Mouse (Mus musculus) lung, postnatal 10 days (tissue): ENCODE measurements around the gene Prm2.

ENCODE experiments used
- DNase-seq: peaks from one replicate; pipeline ENCODE4 v3.0.0; 2021

The Prm2 gene

DNA sequence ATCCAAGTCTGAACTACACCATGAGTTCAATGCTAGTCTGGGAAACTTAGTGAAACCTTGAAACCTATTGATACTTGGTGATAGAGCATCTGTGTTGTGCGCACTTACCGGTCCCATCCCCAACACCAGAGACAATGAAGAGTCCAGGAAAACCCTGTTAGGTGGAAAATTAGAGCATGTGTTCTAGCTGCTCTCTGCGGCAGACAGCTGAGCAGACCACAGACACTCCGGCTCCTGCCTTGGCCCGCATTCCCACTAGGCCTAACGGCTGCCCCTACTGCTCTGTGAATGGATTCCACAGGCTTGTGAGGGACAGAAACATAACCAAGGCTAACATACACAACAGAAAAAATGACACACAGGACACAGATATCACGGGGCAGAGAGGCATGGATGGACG, 22.4 kb downstream of the Prm2 start:
- no peak for DNase-seq

GRCm38 (mm10) chr16:10771769-10772510, 24.0 kb downstream of the Prm2 start:
- DNase-seq = no peak

- DNase-seq = no peak
Measured at GRCm38 (mm10) chr16:10770531-10771325, 25.2 kb downstream of the Prm2 start.

DNA sequence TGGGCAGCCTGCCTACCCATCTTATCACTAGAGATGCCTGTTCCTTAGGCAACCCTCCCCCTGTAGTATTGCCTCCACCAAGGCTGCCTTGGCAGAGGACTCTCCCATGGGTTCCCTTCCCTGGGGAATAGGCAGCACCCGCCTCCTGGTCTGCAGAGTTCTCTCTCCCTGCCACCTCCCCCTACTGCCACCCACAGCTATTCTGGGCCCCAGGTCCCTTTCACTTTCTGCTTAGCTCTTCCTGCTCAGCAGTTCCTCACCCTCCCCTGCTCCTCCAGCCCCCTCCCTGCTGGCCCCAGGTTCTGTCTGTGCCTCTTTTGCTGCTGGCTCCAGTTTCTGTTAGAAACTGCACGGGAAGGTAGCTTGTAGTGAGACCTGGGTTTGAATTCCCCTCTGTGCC, 26.3 kb downstream of the Prm2 start:
- DNase-seq = no peak

DNA sequence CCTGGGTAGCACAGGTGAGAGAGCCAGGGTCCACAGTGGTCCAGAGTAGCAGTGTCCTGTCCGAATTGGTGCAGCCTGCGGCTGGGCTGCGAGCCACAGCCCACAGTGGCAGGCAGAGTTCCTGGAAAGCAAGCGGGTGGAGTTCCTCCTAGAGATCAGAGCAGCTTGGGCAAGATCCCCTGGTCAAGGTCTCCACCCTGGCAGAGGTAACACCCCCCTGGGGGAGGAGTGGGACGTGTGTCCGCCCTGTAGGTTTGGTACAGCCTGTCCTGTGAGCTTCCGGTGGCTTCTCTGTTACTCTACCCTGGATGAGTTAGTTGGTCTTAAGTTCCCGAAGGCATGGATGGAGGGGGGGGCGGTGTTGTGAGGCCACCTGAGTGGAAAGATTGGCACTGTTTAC, 27.1 kb downstream of the Prm2 start:
- no peak for DNase-seq

GRCm38 (mm10) chr16:10767158-10767557, 28.8 kb downstream of the Prm2 start:
- DNase-seq = peak; percentile 89

DNA sequence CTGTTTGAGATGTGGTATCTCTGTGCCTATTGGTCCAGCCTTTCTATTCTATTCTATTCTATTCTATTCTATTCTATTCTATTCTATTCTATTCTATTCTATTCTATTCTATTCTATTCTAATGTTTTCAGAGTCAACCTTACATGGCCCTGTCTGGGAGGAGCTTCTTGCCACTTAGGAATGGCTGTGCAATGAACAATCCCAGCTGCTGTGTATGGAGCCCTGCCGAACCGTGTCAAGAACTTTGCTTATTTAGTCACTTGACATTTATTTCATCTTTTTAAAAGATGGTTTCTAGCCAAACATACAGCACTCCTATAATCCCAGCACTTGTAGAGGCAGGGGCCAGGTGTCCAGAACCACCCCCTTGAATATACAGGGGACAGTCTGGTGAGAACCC, 31.6 kb downstream of the Prm2 start:
- DNase-seq = peak; percentile 69

GRCm38 (mm10) chr16:10763540-10764264, 32.2 kb downstream of the Prm2 start:
- DNase-seq = no peak

GRCm38 (mm10) chr16:10762569-10763180, 33.3 kb downstream of the Prm2 start:
- peak; percentile 60 for DNase-seq

- peak; percentile 44 for DNase-seq
Measured at GRCm38 (mm10) chr16:10761182-10761581, 34.8 kb downstream of the Prm2 start.

GRCm38 (mm10) chr16:10756168-10756567, 39.8 kb downstream of the Prm2 start:
- no peak for DNase-seq

- no peak for DNase-seq
Measured at GRCm38 (mm10) chr16:10754521-10755296, 41.2 kb downstream of the Prm2 start.

- DNase-seq = no peak
Measured at GRCm38 (mm10) chr16:10749824-10750223, 46.1 kb downstream of the Prm2 start.

GRCm38 (mm10) chr16:10749226-10749625, 46.7 kb downstream of the Prm2 start:
- no peak for DNase-seq
